Mouse (Mus musculus): ENCODE data around the gene Gpr161. TPM values are rescaled to one million over a fixed set of nuclear protein-coding genes. Genes with fewer than 3 reads are reported as not detected.
"Not testable (repeated sequence)": the region's sequence is repeated elsewhere in the genome, so short reads cannot be mapped to it uniquely, and the experiment has no call there.

Gene Gpr161
- polyA plus RNA-seq, 2 experiments = 1.8 to 9.4 TPM

DNA sequence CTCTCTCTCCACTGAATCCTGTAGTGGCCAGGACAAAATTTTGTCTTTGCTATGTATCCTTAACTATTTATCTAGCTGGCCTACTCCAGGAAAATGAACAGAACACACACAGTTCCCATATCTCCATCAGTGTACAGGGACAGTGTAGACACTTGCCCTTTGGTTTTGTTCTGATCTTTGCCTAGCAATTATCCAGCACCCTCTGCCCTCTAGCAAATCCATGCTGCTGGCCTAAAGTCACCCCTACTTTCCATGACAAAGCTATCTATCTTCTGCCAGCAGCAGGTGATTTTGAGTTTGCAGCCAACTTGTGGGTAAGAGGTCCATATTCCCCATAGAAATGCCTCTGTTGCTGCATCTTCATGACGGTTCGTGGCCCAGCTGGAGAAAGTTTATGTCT is 31.8 kb downstream of the Gpr161 start:
- Histone ChIP-seq H3K9me3 (ENCODE audit: control insufficient read depth, low read length) (no peaks in the 10 kb centered on the region), H3K27ac (replicated peaks; ENCODE audit: low read depth, low read length) (no peak overlapping the region), H3K4me1 (ENCODE audit: control insufficient read depth, insufficient read depth, low read length) (0 out of 2 replicates have a peak, but pooled peaks cover 4% of the 10 kb centered on the region), H3K9ac (ENCODE audit: low read depth, low read length, severe bottlenecking) (no peak overlapping the region), H3K27me3 (ENCODE audit: control insufficient read depth, insufficient read depth, low read length) (no peaks in the 10 kb centered on the region), H3K4me3 (replicated peaks; ENCODE audit: low read length) (no peak overlapping the region), H3K4me2 (replicated peaks; ENCODE audit: low read depth, low read length, severe bottlenecking) (no peak overlapping the region), H3K36me3 (ENCODE audit: control insufficient read depth, insufficient read depth, low read length) (peaks cover 35% of the 10 kb centered on the region)
- no peak for TF ChIP-seq POLR2A (IDR thresholded peaks at IDR 0.05; ENCODE audit: borderline replicate concordance, extremely low read depth, insufficient read depth, insufficient read length)
- DNase-seq (ENCODE audit: low spot score) = no peak
- WGBS = 30% methylated on average over 2 of the region's 2 CpGs
- no peak for ATAC-seq (ENCODE audit: low FRiP score, low read depth)

DNA sequence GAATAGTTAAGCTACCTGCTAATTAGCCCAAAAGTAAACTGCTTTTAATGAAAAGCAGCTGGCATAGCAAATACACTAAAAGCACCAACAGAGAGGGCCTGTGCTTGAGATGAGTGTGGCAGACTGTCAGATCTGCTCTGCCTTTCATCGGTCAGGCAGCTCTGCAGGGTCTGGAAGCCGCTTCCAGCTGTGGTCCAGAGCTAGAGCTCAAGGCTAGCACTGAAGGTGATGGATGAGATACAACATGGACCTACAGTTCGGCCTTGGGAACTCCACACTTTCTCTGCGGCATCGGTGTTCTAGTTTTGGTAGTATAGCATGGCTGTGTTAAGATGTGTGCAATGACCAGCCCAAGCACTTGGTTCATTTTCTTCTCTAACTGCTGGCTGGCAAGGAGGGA is 32.2 kb downstream of the Gpr161 start:
- H3K36me3 ChIP-seq (ENCODE audit: control insufficient read depth, insufficient read depth, low read length) = peaks cover 30% of the 10 kb centered on the region
- 32% methylated on average over 5 of the region's 5 CpGs for WGBS
- no peak for DNase-seq (ENCODE audit: low spot score)
- no peaks in the 10 kb centered on the region for H3K9me3 ChIP-seq (ENCODE audit: control insufficient read depth, low read length)
- H3K27ac ChIP-seq (replicated peaks; ENCODE audit: low read depth, low read length) = no peak overlapping the region
- no peak for ATAC-seq (ENCODE audit: low FRiP score, low read depth)
- H3K4me1 ChIP-seq (ENCODE audit: control insufficient read depth, insufficient read depth, low read length) = 0 out of 2 replicates have a peak, but pooled peaks cover 4% of the 10 kb centered on the region
- no peak overlapping the region for H3K4me3 ChIP-seq (replicated peaks; ENCODE audit: low read length)
- TF ChIP-seq POLR2A (IDR thresholded peaks at IDR 0.05; ENCODE audit: borderline replicate concordance, extremely low read depth, insufficient read depth, insufficient read length) = no peak
- H3K4me2 ChIP-seq (replicated peaks; ENCODE audit: low read depth, low read length, severe bottlenecking) = no peak overlapping the region
- H3K9ac ChIP-seq (ENCODE audit: low read depth, low read length, severe bottlenecking) = no peak overlapping the region
- no peaks in the 10 kb centered on the region for H3K27me3 ChIP-seq (ENCODE audit: control insufficient read depth, insufficient read depth, low read length)

GRCm38 (mm10) chr1:165328384-165329289 is 33.0 kb downstream of the Gpr161 start:
- peaks cover 24% of the 10 kb centered on the region for H3K36me3 ChIP-seq (ENCODE audit: control insufficient read depth, insufficient read depth, low read length)
- H3K9me3 ChIP-seq (ENCODE audit: control insufficient read depth, low read length); H3K9ac ChIP-seq (ENCODE audit: low read depth, low read length, severe bottlenecking); H3K4me1 ChIP-seq (ENCODE audit: control insufficient read depth, insufficient read depth, low read length); H3K27me3 ChIP-seq (ENCODE audit: control insufficient read depth, insufficient read depth, low read length); ATAC-seq (ENCODE audit: low FRiP score, low read depth); H3K27ac ChIP-seq (replicated peaks; ENCODE audit: low read depth, low read length); H3K4me3 ChIP-seq (replicated peaks; ENCODE audit: low read length); DNase-seq (ENCODE audit: low spot score); H3K4me2 ChIP-seq (replicated peaks; ENCODE audit: low read depth, low read length, severe bottlenecking): not testable (repeated sequence)
- 86% methylated on average over 17 of the region's 17 CpGs for WGBS

- no peaks in the 10 kb centered on the region for H3K27me3 ChIP-seq (ENCODE audit: control insufficient read depth, insufficient read depth, low read length)
- no peaks in the 10 kb centered on the region for H3K9me3 ChIP-seq (ENCODE audit: control insufficient read depth, low read length)
- ATAC-seq (ENCODE audit: low FRiP score, low read depth) = no peak
- no peak for TF ChIP-seq POLR2A (IDR thresholded peaks at IDR 0.05; ENCODE audit: borderline replicate concordance, extremely low read depth, insufficient read depth, insufficient read length)
- 0 out of 2 replicates have a peak, but pooled peaks cover 4% of the 10 kb centered on the region for H3K4me1 ChIP-seq (ENCODE audit: control insufficient read depth, insufficient read depth, low read length)
- H3K9ac ChIP-seq (ENCODE audit: low read depth, low read length, severe bottlenecking) = no peak overlapping the region
- H3K36me3 ChIP-seq (ENCODE audit: control insufficient read depth, insufficient read depth, low read length) = peaks cover 10% of the 10 kb centered on the region; the same call in 1 of the 2 replicates
- no peak overlapping the region for H3K4me2 ChIP-seq (replicated peaks; ENCODE audit: low read depth, low read length, severe bottlenecking)
- H3K4me3 ChIP-seq (replicated peaks; ENCODE audit: low read length) = no peak overlapping the region
- no peak overlapping the region for H3K27ac ChIP-seq (replicated peaks; ENCODE audit: low read depth, low read length)
- DNase-seq (ENCODE audit: low spot score) = no peak
These were observed 35.3 kb downstream of the Gpr161 start for GRCm38 (mm10) chr1:165330859-165331258.

- no peak for TF ChIP-seq POLR2A (IDR thresholded peaks at IDR 0.05; ENCODE audit: borderline replicate concordance, extremely low read depth, insufficient read depth, insufficient read length)
- H3K4me2 ChIP-seq (replicated peaks; ENCODE audit: low read depth, low read length, severe bottlenecking) = no peak overlapping the region
- peaks cover 13% of the 10 kb centered on the region; the same call in 1 of the 2 replicates for H3K36me3 ChIP-seq (ENCODE audit: control insufficient read depth, insufficient read depth, low read length)
- no peak overlapping the region for H3K4me3 ChIP-seq (replicated peaks; ENCODE audit: low read length)
- 65% methylated on average over 3 of the region's 3 CpGs for WGBS
- 0 out of 2 replicates have a peak, but pooled peaks cover 3% of the 10 kb centered on the region for H3K4me1 ChIP-seq (ENCODE audit: control insufficient read depth, insufficient read depth, low read length)
- no peak for DNase-seq (ENCODE audit: low spot score)
- no peak for ATAC-seq (ENCODE audit: low FRiP score, low read depth)
- H3K27ac ChIP-seq (replicated peaks; ENCODE audit: low read depth, low read length) = no peak overlapping the region
- no peaks in the 10 kb centered on the region for H3K27me3 ChIP-seq (ENCODE audit: control insufficient read depth, insufficient read depth, low read length)
- no peaks in the 10 kb centered on the region for H3K9me3 ChIP-seq (ENCODE audit: control insufficient read depth, low read length)
- H3K9ac ChIP-seq (ENCODE audit: low read depth, low read length, severe bottlenecking) = no peak overlapping the region
These were observed 37.2 kb downstream of the Gpr161 start for GRCm38 (mm10) chr1:165332797-165333196.
